Mouse (Mus musculus): Measurements from ENCODE around the gene Axin2. TPM values are rescaled to one million over a fixed set of nuclear protein-coding genes. Genes with fewer than 3 reads are reported as not detected.

Gene Axin2
- polyA plus RNA-seq, 1 experiment from 2014 or later: 6.5 TPM

GRCm38 (mm10) chr11:108910328-108910886 lies 9.7 kb upstream of the Axin2 start:
- Histone ChIP-seq H3K4me2 (ENCODE audit: low read length) (peak overlapping the region; percentile 45), H3K9me3 (ENCODE audit: control insufficient read depth, low read length) (no peaks in the 10 kb centered on the region), H3K4me1 (replicated peaks; ENCODE audit: control insufficient read depth, insufficient read depth, low read length) (peaks cover 16% of the 10 kb centered on the region), H3K27me3 (replicated peaks; ENCODE audit: control insufficient read depth, insufficient read depth, low read length) (0 out of 2 replicates have a peak, but pooled peaks cover 4% of the 10 kb centered on the region), H3K9ac (ENCODE audit: low read length) (0 out of 2 replicates have a peak overlapping the region, but pooled peaks have one; percentile 5), H3K36me3 (ENCODE audit: control insufficient read depth, insufficient read depth, low read length) (no peaks in the 10 kb centered on the region), H3K27ac (ENCODE audit: low read depth) (0 out of 2 replicates have a peak overlapping the region, but pooled peaks have one; percentile 22), H3K4me3 (ENCODE audit: low read depth, low read length) (peak overlapping the region; percentile 20; the same call in 1 of the 2 replicates)
- 8% methylated on average over 14 of the region's 14 CpGs for WGBS
- no peak for ATAC-seq (replicated peaks; ENCODE audit: low FRiP score, low TSS enrichment, low read depth)
- DNase-seq (ENCODE audit: low spot score): no peak

- Histone ChIP-seq H3K9ac (ENCODE audit: low read length) (no peak overlapping the region), H3K4me2 (ENCODE audit: low read length) (peak overlapping the region; percentile 45; the same call in 1 of the 2 replicates), H3K27ac (ENCODE audit: low read depth) (no peak overlapping the region), H3K4me3 (ENCODE audit: low read depth, low read length) (no peak overlapping the region), H3K27me3 (replicated peaks; ENCODE audit: control insufficient read depth, insufficient read depth, low read length) (0 out of 2 replicates have a peak, but pooled peaks cover 4% of the 10 kb centered on the region), H3K36me3 (ENCODE audit: control insufficient read depth, insufficient read depth, low read length) (no peaks in the 10 kb centered on the region), H3K9me3 (ENCODE audit: control insufficient read depth, low read length) (no peaks in the 10 kb centered on the region), H3K4me1 (replicated peaks; ENCODE audit: control insufficient read depth, insufficient read depth, low read length) (peaks cover 16% of the 10 kb centered on the region)
- DNase-seq (ENCODE audit: low spot score) (no peak), ATAC-seq (replicated peaks; ENCODE audit: low FRiP score, low TSS enrichment, low read depth) (peak; percentile 38; the same call in 1 of the 2 replicates)
- 19% methylated on average over 7 of the region's 7 CpGs for WGBS
Measured at GRCm38 (mm10) chr11:108910903-108911302, 9.2 kb upstream of the Axin2 start.

- no peak overlapping the region for H3K4me2 ChIP-seq (ENCODE audit: low read length)
- ATAC-seq (replicated peaks; ENCODE audit: low FRiP score, low TSS enrichment, low read depth) (no peak), DNase-seq (ENCODE audit: low spot score) (no peak)
- no peak overlapping the region for H3K27ac ChIP-seq (ENCODE audit: low read depth)
- H3K36me3 ChIP-seq (ENCODE audit: control insufficient read depth, insufficient read depth, low read length): no peaks in the 10 kb centered on the region
- no peak overlapping the region for H3K4me3 ChIP-seq (ENCODE audit: low read depth, low read length)
- H3K9ac ChIP-seq (ENCODE audit: low read length): no peak overlapping the region
- peaks cover 16% of the 10 kb centered on the region for H3K4me1 ChIP-seq (replicated peaks; ENCODE audit: control insufficient read depth, insufficient read depth, low read length)
- H3K9me3 ChIP-seq (ENCODE audit: control insufficient read depth, low read length): no peaks in the 10 kb centered on the region
- 0 out of 2 replicates have a peak, but pooled peaks cover 4% of the 10 kb centered on the region for H3K27me3 ChIP-seq (replicated peaks; ENCODE audit: control insufficient read depth, insufficient read depth, low read length)
- WGBS: 95% methylated on average over 12 of the region's 12 CpGs
Measured at GRCm38 (mm10) chr11:108912174-108912573, 8.0 kb upstream of the Axin2 start.

DNA sequence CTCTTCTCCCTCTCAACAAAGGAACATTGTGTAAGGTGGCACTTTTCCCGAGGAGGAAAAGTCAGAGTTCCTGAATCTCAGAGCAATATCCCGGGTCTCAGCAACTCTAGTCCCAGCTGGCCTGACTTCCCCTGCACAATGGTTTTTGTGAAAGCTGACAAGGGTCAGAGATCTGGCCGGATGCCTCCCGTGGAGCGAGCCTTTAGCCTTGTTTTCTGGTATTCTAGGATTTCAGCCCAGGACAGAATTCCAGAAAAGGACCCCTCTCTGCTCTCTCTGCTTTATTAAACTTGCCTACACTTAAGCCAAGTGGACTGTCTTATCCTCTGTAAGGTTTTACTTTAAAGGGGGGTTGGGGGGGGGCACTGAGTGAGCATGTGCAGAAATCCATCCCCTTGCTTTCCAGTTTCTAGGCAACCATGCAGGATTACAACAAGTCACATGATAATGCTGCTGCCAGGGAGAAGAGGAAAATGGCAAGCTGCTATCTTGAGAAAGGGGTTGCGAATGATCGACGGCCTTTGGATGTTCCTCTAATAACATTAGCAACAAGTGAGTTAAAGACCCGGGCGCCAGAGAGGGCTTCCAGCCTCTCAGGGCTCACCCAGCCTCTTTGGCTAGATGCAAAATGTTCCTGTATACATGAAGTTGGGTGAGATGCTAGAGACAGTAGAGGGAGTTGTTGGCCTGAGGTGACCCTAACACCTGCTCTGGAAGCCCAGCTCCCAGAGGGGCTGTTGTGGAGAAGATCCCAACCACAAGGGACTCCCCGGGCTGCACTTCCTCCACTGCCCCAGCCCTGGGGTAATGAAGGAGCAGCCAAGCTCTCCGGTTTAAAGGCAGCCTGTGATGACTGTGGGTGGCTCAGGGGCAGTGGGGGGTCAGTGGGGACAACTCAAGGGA lies 2.5 kb upstream of the Axin2 start:
- Histone ChIP-seq H3K9me3 (ENCODE audit: control insufficient read depth, low read length) (no peaks in the 10 kb centered on the region), H3K4me2 (ENCODE audit: low read length) (0 out of 2 replicates have a peak overlapping the region, but pooled peaks have one; percentile 2), H3K27me3 (replicated peaks; ENCODE audit: control insufficient read depth, insufficient read depth, low read length) (no peaks in the 10 kb centered on the region), H3K4me3 (ENCODE audit: low read depth, low read length) (no peak overlapping the region), H3K4me1 (replicated peaks; ENCODE audit: control insufficient read depth, insufficient read depth, low read length) (peaks cover 8% of the 10 kb centered on the region; the same call in 1 of the 2 replicates), H3K9ac (ENCODE audit: low read length) (no peak overlapping the region), H3K36me3 (ENCODE audit: control insufficient read depth, insufficient read depth, low read length) (no peaks in the 10 kb centered on the region), H3K27ac (ENCODE audit: low read depth) (no peak overlapping the region)
- 31% methylated on average over 12 of the region's 12 CpGs for WGBS
- DNase-seq (ENCODE audit: low spot score): no peak
- ATAC-seq (replicated peaks; ENCODE audit: low FRiP score, low TSS enrichment, low read depth): no peak

GRCm38 (mm10) chr11:108920636-108921505 lies 722 bp downstream of the Axin2 start:
- Histone ChIP-seq H3K36me3 (ENCODE audit: control insufficient read depth, insufficient read depth, low read length) (no peaks in the 10 kb centered on the region), H3K4me1 (replicated peaks; ENCODE audit: control insufficient read depth, insufficient read depth, low read length) (peaks cover 33% of the 10 kb centered on the region), H3K4me3 (ENCODE audit: low read depth, low read length) (peak overlapping the region; percentile 83), H3K4me2 (ENCODE audit: low read length) (peak overlapping the region; percentile 48), H3K9me3 (ENCODE audit: control insufficient read depth, low read length) (no peaks in the 10 kb centered on the region), H3K27me3 (replicated peaks; ENCODE audit: control insufficient read depth, insufficient read depth, low read length) (0 out of 2 replicates have a peak, but pooled peaks cover 3% of the 10 kb centered on the region), H3K9ac (ENCODE audit: low read length) (peak overlapping the region; percentile 70), H3K27ac (ENCODE audit: low read depth) (peak overlapping the region; percentile 99)
- ATAC-seq (replicated peaks; ENCODE audit: low FRiP score, low TSS enrichment, low read depth) (peak; percentile 87), DNase-seq (ENCODE audit: low spot score) (peak; percentile 91)
- WGBS: under 1% methylated on average over 90 of the region's 104 CpGs

DNA sequence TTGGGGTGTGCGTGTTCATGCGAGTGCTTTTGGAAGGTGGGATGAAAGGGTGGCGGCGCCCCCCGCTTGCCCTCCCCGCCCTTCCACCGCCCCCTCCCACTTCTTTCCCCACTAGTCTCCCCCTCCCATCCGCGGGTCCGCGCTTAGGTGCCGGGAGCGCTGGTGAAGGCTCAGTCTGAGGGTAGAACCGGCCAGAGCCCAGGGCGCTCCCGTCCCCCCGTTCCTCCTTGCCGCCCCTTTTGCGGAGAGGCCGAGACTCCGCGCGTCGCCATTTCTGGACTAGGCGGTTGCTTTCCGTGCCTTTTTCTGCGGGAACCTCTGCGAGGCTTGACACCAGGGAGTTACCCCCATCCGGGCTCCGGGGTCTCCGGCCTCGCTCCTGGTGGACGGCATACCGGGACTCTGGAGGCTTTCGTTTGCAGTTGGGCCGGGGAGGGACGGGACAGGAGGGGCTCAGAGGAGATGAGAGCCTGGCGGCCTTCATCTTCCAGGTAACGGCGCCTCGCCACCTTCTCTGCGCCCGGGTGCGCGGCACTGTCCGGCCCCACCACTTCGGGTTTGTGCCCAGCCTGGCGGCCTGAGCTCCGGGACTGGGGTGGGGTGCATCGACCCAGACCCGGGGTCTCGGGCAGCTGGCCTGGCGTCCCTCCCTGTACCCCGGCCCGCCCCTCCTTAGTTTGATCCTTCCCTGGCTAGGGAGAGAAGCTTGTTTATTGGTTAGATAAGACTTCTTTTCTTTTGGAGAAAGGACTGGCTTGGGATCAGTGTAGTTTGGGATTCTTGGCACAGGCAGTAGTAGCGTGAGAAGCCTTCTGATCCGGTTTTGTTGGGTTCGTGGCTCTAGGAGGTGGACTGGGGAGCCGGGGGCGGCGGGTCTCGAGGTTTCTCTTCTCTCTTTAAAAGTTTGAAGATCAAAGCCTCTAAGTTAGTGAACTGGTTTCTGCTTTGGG lies 1.6 kb downstream of the Axin2 start:
- peaks cover 40% of the 10 kb centered on the region for H3K4me1 ChIP-seq (replicated peaks; ENCODE audit: control insufficient read depth, insufficient read depth, low read length)
- H3K9me3 ChIP-seq (ENCODE audit: control insufficient read depth, low read length): no peaks in the 10 kb centered on the region
- H3K9ac ChIP-seq (ENCODE audit: low read length): peak overlapping the region; percentile 70
- H3K4me3 ChIP-seq (ENCODE audit: low read depth, low read length): peak overlapping the region; percentile 83
- peak overlapping the region; percentile 99 for H3K27ac ChIP-seq (ENCODE audit: low read depth)
- no peaks in the 10 kb centered on the region for H3K36me3 ChIP-seq (ENCODE audit: control insufficient read depth, insufficient read depth, low read length)
- H3K4me2 ChIP-seq (ENCODE audit: low read length): peak overlapping the region; percentile 48
- under 1% methylated on average over 52 of the region's 62 CpGs for WGBS
- peak; percentile 2; the same call in 1 of the 2 replicates for ATAC-seq (replicated peaks; ENCODE audit: low FRiP score, low TSS enrichment, low read depth)
- 0 out of 2 replicates have a peak, but pooled peaks cover 3% of the 10 kb centered on the region for H3K27me3 ChIP-seq (replicated peaks; ENCODE audit: control insufficient read depth, insufficient read depth, low read length)
- DNase-seq (ENCODE audit: low spot score): peak; percentile 80

DNA sequence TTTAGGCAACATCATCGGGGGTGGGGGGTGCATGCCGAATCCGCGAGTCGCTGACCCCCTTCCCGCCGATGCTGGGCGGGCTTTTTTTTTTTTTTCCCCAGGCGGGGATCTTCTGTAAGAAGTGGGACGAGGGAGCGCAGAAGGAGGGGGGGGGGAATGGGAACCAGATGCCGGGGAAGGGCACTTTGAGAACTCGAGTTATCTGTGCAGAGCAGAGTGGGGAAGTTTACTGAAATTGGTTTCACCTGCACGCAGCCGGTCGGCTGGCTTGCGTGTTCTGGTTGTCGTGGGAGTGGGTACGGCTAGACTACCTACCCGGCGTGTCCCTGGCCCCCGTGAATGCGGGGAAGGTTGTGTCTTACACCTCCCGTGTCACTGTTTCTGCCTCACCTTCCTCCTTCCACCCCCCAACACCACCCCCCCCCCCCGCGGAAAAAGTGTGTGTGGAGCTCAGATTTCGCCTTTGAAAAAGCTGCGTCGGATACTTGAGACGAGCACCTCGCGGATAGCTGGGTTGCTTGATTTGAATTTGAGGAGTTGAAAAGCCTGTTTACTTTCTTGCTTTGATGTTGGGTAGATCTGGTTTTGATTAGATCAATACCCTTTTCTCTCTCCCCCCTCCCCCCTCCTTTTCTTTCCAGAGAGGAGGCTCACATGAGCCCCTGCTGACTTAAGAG lies 2.5 kb downstream of the Axin2 start:
- H3K4me1 ChIP-seq (replicated peaks; ENCODE audit: control insufficient read depth, insufficient read depth, low read length): peaks cover 45% of the 10 kb centered on the region
- under 1% methylated on average over 31 of the region's 32 CpGs for WGBS
- no peak overlapping the region for H3K27ac ChIP-seq (ENCODE audit: low read depth)

More for the DNA sequence above, 2.5 kb downstream of the Axin2 start:
- H3K27me3 ChIP-seq (replicated peaks; ENCODE audit: control insufficient read depth, insufficient read depth, low read length): 0 out of 2 replicates have a peak, but pooled peaks cover 3% of the 10 kb centered on the region
- no peaks in the 10 kb centered on the region for H3K9me3 ChIP-seq (ENCODE audit: control insufficient read depth, low read length)
- peak overlapping the region; percentile 48 for H3K4me2 ChIP-seq (ENCODE audit: low read length)
- peak overlapping the region; percentile 83 for H3K4me3 ChIP-seq (ENCODE audit: low read depth, low read length)
- DNase-seq (ENCODE audit: low spot score) (no peak), ATAC-seq (replicated peaks; ENCODE audit: low FRiP score, low TSS enrichment, low read depth) (no peak)
- no peaks in the 10 kb centered on the region for H3K36me3 ChIP-seq (ENCODE audit: control insufficient read depth, insufficient read depth, low read length)
- H3K9ac ChIP-seq (ENCODE audit: low read length): peak overlapping the region; percentile 70

All from intestine, embryonic 14.5 days (tissue).